Mouse (Mus musculus) stomach, embryonic 16.5 days (tissue): Measurements from ENCODE around the gene Sfrp5. TPM values are rescaled to one million over a fixed set of nuclear protein-coding genes. Genes with fewer than 3 reads are reported as not detected.

Experiments used
- ATAC-seq: fragments of 200-750 bp; cut with Nextera tagmentation; 2 replicates; pipeline ENCODE4 v1.8.0; 2017; ENCODE audit warnings: moderate number of reproducible peaks, moderate TSS enrichment; ENCODE audit not compliant: insufficient read depth, low FRiP score
- H3K27ac ChIP-seq: fragments of 300-500 bp; sonication (generic); 2 replicates; pipeline ENCODE4 v1.5.1; 2014; ENCODE audit warnings: low read length
- H3K27me3 ChIP-seq: fragments of 300-500 bp; sonication (generic); 2 replicates; pipeline ENCODE4 v1.6.1; 2014; ENCODE audit warnings: low read length, control low read depth, mixed read lengths; ENCODE audit not compliant: control insufficient read depth, insufficient read depth
- H3K36me3 ChIP-seq: fragments of 300-500 bp; sonication (generic); 2 replicates; pipeline ENCODE4 v1.6.1; 2014; ENCODE audit warnings: low read length; ENCODE audit not compliant: control insufficient read depth, insufficient read depth
- H3K4me1 ChIP-seq: fragments of 300-500 bp; sonication (generic); 2 replicates; pipeline ENCODE4 v1.6.1; 2014; ENCODE audit warnings: low read length, control low read depth, mixed read lengths; ENCODE audit not compliant: control insufficient read depth, insufficient read depth
- H3K4me2 ChIP-seq: fragments of 300-500 bp; sonication (generic); 2 replicates; pipeline ENCODE4 v1.6.1; 2014; ENCODE audit warnings: low read depth, low read length, mixed read lengths
- H3K4me3 ChIP-seq: fragments of 300-500 bp; sonication (generic); replicated peaks from 2 replicates; pipeline ENCODE4 v1.5.1; 2014; ENCODE audit warnings: mild to moderate bottlenecking, low read length
- H3K9ac ChIP-seq: fragments of 300-500 bp; sonication (generic); 2 replicates; pipeline ENCODE4 v1.6.1; 2014; ENCODE audit warnings: low read length
- H3K9me3 ChIP-seq: fragments of 300-500 bp; sonication (generic); replicated peaks from 2 replicates; pipeline ENCODE4 v1.6.1; 2016; ENCODE audit warnings: low read length, control low read depth; ENCODE audit not compliant: control insufficient read depth
- WGBS: fragments of 180-500 bp; shearing (Covaris S2); extraction: QIAGEN DNeasy Blood & Tissue Kit; methylation state at CpG from one replicate; pipeline ENCODE4 v1.1.7; 2014; 5-methylcytosine and 5-hydroxymethylcytosine counted together
- polyA plus RNA-seq: library from polyadenylated mRNA; unstranded; fragments of >200 nt; fragmentation: Nextera tagmentation; extraction: Ambion mirVana; gene quantifications from 2 replicates; pipeline ENCODE4 v1.2.1, GENCODE M21; 2015

Sfrp5 gene
- 6.7 and 6.9 TPM in 2 replicates for polyA plus RNA-seq

DNA sequence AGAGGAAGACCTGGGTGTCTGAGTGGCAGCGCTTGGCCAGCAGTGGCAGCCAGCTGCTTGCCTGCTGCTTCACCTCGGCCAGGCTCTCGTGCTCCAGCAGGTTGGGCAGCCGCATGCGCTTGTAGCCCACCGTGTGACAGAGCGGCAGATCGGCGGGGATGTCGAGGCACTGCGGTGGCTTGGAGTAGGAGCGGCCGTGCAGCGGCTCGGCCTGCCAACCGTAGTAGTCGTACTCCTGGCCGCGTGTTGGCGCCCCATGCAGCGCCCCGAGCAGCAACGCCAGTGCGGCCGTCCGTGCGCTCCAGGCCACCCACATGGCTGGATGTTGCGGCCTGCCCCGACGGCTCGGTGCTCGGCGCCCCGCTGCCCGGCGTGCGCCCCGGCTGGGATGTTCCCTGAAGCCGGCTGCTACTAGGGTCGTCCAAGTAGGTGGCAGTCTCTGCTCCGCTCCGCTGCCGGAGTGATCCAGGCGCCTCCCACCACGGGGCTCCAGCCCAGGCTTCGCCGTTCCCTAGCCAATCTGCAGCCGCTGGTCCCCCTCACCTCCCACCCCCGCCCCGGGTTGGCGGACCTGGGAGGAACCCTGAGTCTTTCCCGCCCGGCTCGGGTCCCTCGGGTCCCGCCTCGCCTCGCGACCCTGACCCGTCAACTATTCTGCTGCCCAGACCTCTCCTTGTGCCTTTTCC lies at the start of gene Sfrp5:
Gene Sfrp5, minus strand, starts transcription at position 557 of the 686 bp plus-strand sequence.
- Histone ChIP-seq H3K27me3 (peaks cover 48% of the 10 kb centered on the region), H3K4me3 (peak within 1 kb of the TSS; percentile 29), H3K4me2 (peak within 1 kb of the TSS; percentile 40), H3K36me3 (no peaks in the 10 kb centered on the region), H3K4me1 (peaks cover 6% of the 10 kb centered on the region; the same call in 1 of the 2 replicates), H3K27ac (no peak within 1 kb of the TSS), H3K9me3 (no peaks in the 10 kb centered on the region), H3K9ac (no peak within 1 kb of the TSS)
- no peak; the same call in 1 of the 2 replicates for ATAC-seq
- 1% methylated on average over 57 of the region's 60 CpGs for WGBS

DNA sequence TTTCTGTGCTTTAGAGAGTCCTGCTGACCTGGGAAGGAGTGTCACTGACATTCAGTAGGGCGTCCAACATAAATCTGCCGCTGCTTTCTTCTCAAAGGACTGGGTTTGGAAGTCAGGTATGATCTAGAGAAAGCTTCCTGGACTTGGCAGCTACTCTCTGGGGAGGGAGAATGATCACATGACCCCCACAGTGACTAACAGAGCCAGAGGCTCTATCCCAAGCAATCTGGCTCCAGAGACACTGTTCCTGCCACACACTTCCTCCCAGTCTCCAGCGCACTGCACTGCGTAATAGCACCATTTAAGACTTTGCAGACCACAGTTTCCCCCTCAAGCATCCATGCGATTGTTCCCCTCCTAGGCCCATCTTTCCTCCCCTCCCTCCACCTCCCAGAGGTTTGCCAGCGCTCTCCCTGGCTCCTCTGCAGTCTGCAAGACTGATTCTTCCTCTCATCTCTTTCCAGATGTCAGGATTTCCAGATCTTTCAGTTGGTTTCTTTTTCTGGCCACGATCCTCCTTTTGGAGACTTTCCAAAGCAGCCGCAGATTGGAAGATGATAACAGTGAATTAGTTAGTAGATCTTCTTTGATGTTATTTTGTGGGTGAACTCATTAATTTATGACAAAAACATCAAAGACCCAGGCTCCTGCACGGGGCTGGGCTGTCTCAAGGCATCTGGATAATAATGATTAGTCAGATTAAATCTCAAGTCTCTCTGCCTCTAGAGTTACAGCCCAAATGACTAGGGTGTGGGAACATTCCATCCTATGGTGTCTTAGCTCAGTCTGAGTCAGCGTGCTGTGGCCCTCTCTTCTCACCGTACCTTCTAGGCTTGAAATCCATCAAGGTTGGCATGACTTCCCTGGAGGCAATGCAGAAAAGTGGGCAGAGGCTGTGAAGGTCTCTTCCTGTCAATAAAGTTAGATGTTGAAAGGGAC lies 48.2 kb upstream of the Sfrp5 start:
- no peaks in the 10 kb centered on the region for H3K36me3 ChIP-seq
- no peaks in the 10 kb centered on the region for H3K9me3 ChIP-seq
- H3K9ac ChIP-seq: no peak overlapping the region
- H3K4me3 ChIP-seq: no peak overlapping the region
- no peak overlapping the region for H3K4me2 ChIP-seq
- ATAC-seq: no peak
- H3K4me1 ChIP-seq: no peaks in the 10 kb centered on the region
- H3K27ac ChIP-seq: no peak overlapping the region
- 67% methylated on average over 11 of the region's 11 CpGs for WGBS
- peaks cover 9% of the 10 kb centered on the region for H3K27me3 ChIP-seq

DNA sequence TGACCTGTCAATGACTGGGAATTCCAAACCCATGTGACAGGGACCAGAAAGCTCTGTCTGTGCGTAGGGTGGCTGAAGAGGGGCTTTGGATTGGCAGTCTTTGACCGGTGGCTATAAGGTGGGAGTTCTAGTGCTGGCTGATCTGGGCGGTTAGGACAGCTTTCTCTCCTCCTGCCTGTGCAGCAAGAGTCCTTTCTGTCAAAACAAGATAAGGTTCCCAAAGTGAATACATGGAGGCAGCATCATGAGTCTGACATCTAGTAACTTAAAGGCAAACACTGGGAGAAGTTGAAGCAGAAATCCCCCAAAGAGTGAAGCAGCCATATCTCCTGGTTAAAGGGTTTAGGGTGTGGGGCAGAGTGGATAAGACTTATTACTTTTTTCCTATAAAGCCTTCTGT lies 45.5 kb upstream of the Sfrp5 start, which contains the start of gene Golga7b:
Gene Golga7b, plus strand, starts transcription at position 56 of the 400 bp plus-strand sequence.
- no peaks in the 10 kb centered on the region for H3K4me1 ChIP-seq
- WGBS: 79% methylated on average over 3 of the region's 3 CpGs

GRCm38 (mm10) chr19:42246626-42247025 lies 44.6 kb upstream of the Sfrp5 start:
- WGBS: 49% methylated on average over 5 of the region's 5 CpGs
- no peak for ATAC-seq

More for the DNA sequence above, 45.5 kb upstream of the Sfrp5 start, which contains the start of gene Golga7b:
- ATAC-seq: no peak
- H3K4me3 ChIP-seq: no peak within 1 kb of the TSS
- no peak within 1 kb of the TSS for H3K9ac ChIP-seq
- H3K27me3 ChIP-seq: no peaks in the 10 kb centered on the region
- H3K4me2 ChIP-seq: no peak within 1 kb of the TSS
- H3K36me3 ChIP-seq: no peaks in the 10 kb centered on the region
- no peaks in the 10 kb centered on the region for H3K9me3 ChIP-seq
- no peak within 1 kb of the TSS for H3K27ac ChIP-seq

GRCm38 (mm10) chr19:42243401-42243800 lies 41.3 kb upstream of the Sfrp5 start:
- no peak for ATAC-seq
- no peak overlapping the region for H3K4me3 ChIP-seq
- H3K36me3 ChIP-seq: no peaks in the 10 kb centered on the region
- no peaks in the 10 kb centered on the region for H3K27me3 ChIP-seq
- no peaks in the 10 kb centered on the region for H3K4me1 ChIP-seq
- H3K4me2 ChIP-seq: no peak overlapping the region
- H3K27ac ChIP-seq: no peak overlapping the region
- WGBS: 56% methylated on average over 3 of the region's 3 CpGs
- H3K9ac ChIP-seq: no peak overlapping the region
- no peaks in the 10 kb centered on the region for H3K9me3 ChIP-seq

More at GRCm38 (mm10) chr19:42246626-42247025, 44.6 kb upstream of the Sfrp5 start:
- Histone ChIP-seq H3K4me2 (no peak overlapping the region), H3K36me3 (no peaks in the 10 kb centered on the region), H3K9ac (no peak overlapping the region), H3K4me3 (no peak overlapping the region), H3K27ac (no peak overlapping the region), H3K9me3 (no peaks in the 10 kb centered on the region), H3K4me1 (no peaks in the 10 kb centered on the region), H3K27me3 (no peaks in the 10 kb centered on the region)

DNA sequence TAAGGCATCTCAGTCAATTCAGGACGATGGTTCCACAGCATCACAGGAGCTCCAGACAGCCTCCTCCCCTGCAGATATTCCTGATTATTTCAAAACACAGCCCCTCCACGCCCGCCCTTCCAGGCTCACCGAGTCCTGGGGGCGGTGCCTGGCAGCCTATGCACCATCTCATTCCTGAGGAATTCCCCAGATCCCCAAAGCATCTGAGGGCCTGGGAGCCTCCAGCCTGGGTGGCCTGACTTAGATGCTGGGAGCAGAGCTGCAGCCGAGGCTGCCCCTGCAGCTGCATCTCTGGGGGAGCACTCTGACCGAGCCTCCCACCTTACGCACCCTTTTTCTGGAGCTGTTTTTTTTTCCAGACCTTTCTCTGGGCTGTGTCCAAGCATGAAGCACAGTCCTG lies 38.8 kb upstream of the Sfrp5 start:
- Histone ChIP-seq H3K4me2 (no peak overlapping the region), H3K9me3 (no peaks in the 10 kb centered on the region), H3K27ac (no peak overlapping the region), H3K9ac (no peak overlapping the region), H3K4me3 (no peak overlapping the region), H3K4me1 (no peaks in the 10 kb centered on the region), H3K36me3 (no peaks in the 10 kb centered on the region), H3K27me3 (no peaks in the 10 kb centered on the region)
- no peak for ATAC-seq
- whole genome bisulfite sequencing: 41% methylated on average over 8 of the region's 8 CpGs

DNA sequence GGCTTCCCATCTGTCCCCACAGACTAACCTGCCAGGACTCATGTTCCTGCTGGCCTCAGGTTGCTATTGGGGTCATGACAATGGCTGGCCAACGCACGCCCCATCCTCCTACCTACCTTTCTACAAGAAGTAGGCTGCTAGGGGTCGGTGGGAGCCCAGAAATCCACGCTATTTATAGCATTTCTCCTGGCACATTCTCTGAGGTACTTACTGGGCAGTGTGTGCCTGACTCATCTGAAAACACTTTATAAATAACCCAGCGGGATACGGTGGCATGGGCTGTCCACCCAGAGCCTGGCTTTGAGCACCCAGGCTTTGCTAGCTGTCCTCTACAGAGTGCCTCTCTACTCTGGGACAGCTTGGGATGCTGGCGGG lies 36.3 kb upstream of the Sfrp5 start:
- 62% methylated on average over 7 of the region's 7 CpGs for WGBS
- H3K4me1 ChIP-seq: no peaks in the 10 kb centered on the region
- no peak overlapping the region for H3K9ac ChIP-seq
- no peaks in the 10 kb centered on the region for H3K36me3 ChIP-seq
- H3K9me3 ChIP-seq: no peaks in the 10 kb centered on the region
- H3K27ac ChIP-seq: no peak overlapping the region
- H3K4me2 ChIP-seq: no peak overlapping the region
- no peaks in the 10 kb centered on the region for H3K27me3 ChIP-seq
- no peak for ATAC-seq
- H3K4me3 ChIP-seq: no peak overlapping the region

- Histone ChIP-seq H3K9ac (no peak overlapping the region), H3K9me3 (no peaks in the 10 kb centered on the region), H3K4me2 (no peak overlapping the region), H3K4me3 (no peak overlapping the region), H3K27ac (no peak overlapping the region), H3K36me3 (no peaks in the 10 kb centered on the region), H3K4me1 (no peaks in the 10 kb centered on the region), H3K27me3 (no peaks in the 10 kb centered on the region)
- 26% methylated on average over 4 of the region's 4 CpGs for WGBS
- no peak for ATAC-seq
Measured at GRCm38 (mm10) chr19:42237602-42238340, 35.7 kb upstream of the Sfrp5 start.
